Mouse (Mus musculus) C2C12 (cell line): ENCODE results near the gene Insm1.

Experiments
- CEBPB ChIP-seq: IDR thresholded peaks from one replicate; pipeline ENCODE4 v1.6.1; 2011; ENCODE audit warnings: low read depth, mild to moderate bottlenecking, control low read depth, moderate library complexity
- CTCF ChIP-seq: IDR thresholded peaks from one replicate; pipeline ENCODE4 v1.5.1; 2011; ENCODE audit not compliant: control insufficient read depth, insufficient read depth, insufficient read length
- FOSL1 ChIP-seq: IDR thresholded peaks from one replicate; pipeline ENCODE4 v1.8.0; 2011; ENCODE audit warnings: mild to moderate bottlenecking, low read length; ENCODE audit not compliant: poor library complexity, insufficient read depth, severe bottlenecking

DNA sequence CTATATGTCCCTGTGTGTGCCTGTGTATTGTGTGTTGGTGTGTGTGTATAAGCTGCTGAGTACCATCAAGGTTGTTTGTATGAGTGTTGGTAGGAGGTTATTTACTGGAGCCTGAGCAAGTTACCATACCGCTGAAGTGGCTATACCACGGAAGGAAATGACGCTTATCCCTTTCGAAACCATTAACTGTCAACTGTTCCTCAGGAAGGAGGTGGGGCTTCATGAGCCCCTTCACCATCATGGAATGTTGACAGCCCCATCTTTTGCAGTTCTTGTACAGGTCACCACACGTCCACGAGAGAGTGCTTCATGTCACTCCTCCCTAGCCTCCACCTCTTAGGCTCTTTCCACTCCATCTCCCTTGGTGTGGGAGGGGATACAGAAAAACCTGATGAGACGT is 23.8 kb upstream of the Insm1 start:
- TF ChIP-seq CTCF (no peak), CEBPB (no peak), FOSL1 (no peak)
